Mouse (Mus musculus): ENCODE measurements around the gene G6pc.

DNA sequence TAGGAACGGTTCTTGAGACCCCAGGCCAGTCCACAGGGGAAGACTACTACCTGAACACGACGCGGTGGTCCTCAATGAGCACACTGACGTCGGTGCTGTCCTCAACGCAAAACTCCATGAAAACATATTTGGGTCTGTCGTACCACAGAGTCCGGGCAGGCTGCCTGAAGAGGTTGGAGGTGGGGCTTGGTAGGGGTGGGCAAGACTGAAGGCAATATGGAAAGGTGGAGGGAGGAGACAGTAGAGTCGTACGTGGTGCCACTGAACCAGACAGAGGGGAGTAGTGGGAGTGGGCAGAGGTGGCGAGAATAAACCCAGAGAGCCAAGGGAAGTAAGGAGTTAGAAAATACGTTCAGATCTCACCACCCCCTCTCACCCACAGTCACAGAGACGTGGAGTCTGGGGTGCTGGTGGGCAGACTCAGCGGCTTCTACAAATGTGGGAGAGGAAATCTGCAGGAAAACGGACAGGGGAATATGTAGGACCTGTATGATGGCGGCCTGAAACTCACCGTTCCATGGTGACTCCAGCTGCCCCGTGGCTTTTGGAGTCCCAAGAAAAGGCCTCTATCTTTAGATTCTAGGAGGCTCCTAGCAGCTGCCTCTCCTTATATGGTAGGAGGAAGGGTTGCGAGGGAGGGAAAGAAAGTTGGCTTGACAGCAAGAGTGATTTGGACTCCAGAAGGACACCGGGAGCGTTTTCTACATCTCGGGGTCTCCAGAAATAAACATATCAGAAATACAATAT, 56.9 kb downstream of the G6pc start, which contains the start of gene Gm27029:
- TF ChIP-seq CTCF (IDR thresholded peaks at IDR 0.05) (no peak), EP300 (IDR thresholded peaks at IDR 0.05; ENCODE audit: insufficient read depth, low read depth, low read length) (peak; percentile 48; the same call in 1 of the 2 replicates)

Measured in heart, adult 2 months (tissue).